Mouse (Mus musculus): ENCODE measurements around the gene D10Jhu81e. TPM values are rescaled to one million over a fixed set of nuclear protein-coding genes. Genes with fewer than 3 reads are reported as not detected.

D10Jhu81e gene
- polyA plus RNA-seq, 1 experiment: 73.6 TPM

DNA sequence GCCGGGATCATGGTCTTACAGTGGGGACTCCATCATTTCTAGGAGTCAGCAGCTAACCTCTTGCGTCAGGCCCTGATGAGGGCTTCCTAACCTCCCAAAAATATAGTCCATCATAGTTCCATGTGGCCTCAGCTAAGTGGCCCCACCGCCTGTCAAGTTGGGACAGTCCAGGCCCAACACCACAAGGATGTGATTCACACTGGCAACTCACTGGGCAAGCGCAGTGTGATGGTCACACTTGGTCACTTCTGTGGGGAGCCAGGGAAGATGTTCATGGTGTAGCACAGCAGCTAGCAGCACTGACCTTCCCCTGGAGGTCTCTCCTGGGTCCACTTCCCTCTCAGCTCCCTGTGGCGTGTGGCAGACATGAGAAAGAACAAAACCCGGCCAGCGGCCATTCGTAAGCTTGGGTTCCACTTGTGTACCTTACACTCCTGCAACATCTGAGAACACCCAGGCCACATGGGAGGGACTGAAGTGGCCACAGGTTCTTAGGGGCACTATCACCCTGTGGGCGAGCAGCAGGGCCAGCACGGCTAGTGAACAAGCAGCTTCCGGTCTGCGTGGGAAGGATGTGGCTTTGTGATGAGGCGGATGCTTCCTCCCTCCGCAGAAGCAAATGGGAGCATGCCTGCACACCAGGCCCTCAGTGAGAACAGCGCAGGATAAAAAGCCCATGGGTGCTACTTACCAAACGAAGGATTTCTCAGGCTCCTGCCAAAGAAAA is 9.1 kb downstream of the D10Jhu81e start:
- no peaks in the 10 kb centered on the region for H3K27me3 ChIP-seq (ENCODE audit: control insufficient read depth, insufficient read depth, insufficient read length)
- no peak for TF ChIP-seq MYOD1 (IDR thresholded peaks at IDR 0.05; ENCODE audit: control insufficient read depth in 1 of 3, insufficient read length in 2 of 3, low read depth in 2 of 3)
- no peak for TF ChIP-seq REST (IDR thresholded peaks at IDR 0.05; ENCODE audit: insufficient read depth, insufficient read length)
- TF ChIP-seq POLR2AphosphoS2 (IDR thresholded peaks at IDR 0.05; ENCODE audit: insufficient read length, low read depth): no peak
- TF ChIP-seq CEBPB (IDR thresholded peaks at IDR 0.05; ENCODE audit: insufficient read depth, poor library complexity, severe bottlenecking): no peak
- no peak for TF ChIP-seq MYOG (IDR thresholded peaks at IDR 0.05; ENCODE audit: control insufficient read depth in 1 of 3, insufficient read depth in 1 of 3, insufficient read length in 2 of 3, low read depth in 2 of 3)
- no peak for TF ChIP-seq TCF3 (IDR thresholded peaks at IDR 0.05; ENCODE audit: insufficient read length, low read depth)
- no peak for TF ChIP-seq MAX (IDR thresholded peaks at IDR 0.05; ENCODE audit: low read depth)
- no peak for TF ChIP-seq USF1 (IDR thresholded peaks at IDR 0.05; ENCODE audit: low read depth)
- TF ChIP-seq POLR2A (IDR thresholded peaks at IDR 0.05; ENCODE audit: insufficient read length, low read depth): no peak
- TF ChIP-seq E2F4 (IDR thresholded peaks at IDR 0.05; ENCODE audit: insufficient read depth): no peak
- TF ChIP-seq SRF (IDR thresholded peaks at IDR 0.05; ENCODE audit: control insufficient read depth, insufficient read length, low read depth): no peak
- TF ChIP-seq TCF12 (IDR thresholded peaks at IDR 0.05; ENCODE audit: insufficient read depth, poor library complexity, severe bottlenecking): no peak
- H3ac ChIP-seq (ENCODE audit: control insufficient read depth, insufficient read length): no peak overlapping the region
- peaks cover 4% of the 10 kb centered on the region for H3K36me3 ChIP-seq (ENCODE audit: control insufficient read depth, insufficient read depth)
- no peaks in the 10 kb centered on the region for H3K79me2 ChIP-seq (ENCODE audit: control insufficient read depth, insufficient read depth)
- no peak overlapping the region for H3K4me2 ChIP-seq (ENCODE audit: low read depth)
- H3K4me3 ChIP-seq: no peak overlapping the region

DNA sequence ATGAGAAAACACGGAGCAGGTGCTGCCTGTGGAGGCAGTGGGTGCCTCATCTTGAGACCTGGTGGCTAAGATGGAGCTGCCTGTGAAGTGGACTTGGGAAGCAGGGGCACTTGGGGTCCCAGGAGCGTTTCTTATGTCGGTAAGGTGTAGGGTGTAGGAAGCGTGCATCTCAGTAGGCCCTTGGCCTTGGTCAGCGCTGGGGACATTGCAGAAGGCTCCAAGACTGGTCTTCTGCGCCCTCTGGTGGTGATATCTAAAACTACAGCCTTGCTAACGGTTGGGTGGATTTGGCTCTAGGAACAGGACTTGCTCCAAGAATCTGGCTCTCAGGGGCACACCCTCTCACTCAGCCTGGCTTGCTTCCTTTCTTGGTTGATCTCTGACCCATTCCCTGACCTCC is 9.7 kb downstream of the D10Jhu81e start:
- TF ChIP-seq POLR2AphosphoS2 (IDR thresholded peaks at IDR 0.05; ENCODE audit: insufficient read length, low read depth) (peak; percentile 67), TCF12 (IDR thresholded peaks at IDR 0.05; ENCODE audit: insufficient read depth, poor library complexity, severe bottlenecking) (no peak)
- H3K79me2 ChIP-seq (ENCODE audit: control insufficient read depth, insufficient read depth): no peaks in the 10 kb centered on the region
- no peak overlapping the region for H3K4me2 ChIP-seq (ENCODE audit: low read depth)
- no peaks in the 10 kb centered on the region for H3K27me3 ChIP-seq (ENCODE audit: control insufficient read depth, insufficient read depth, insufficient read length)
- peaks cover 4% of the 10 kb centered on the region for H3K36me3 ChIP-seq (ENCODE audit: control insufficient read depth, insufficient read depth)
- no peak overlapping the region for H3K4me3 ChIP-seq
- no peak overlapping the region for H3ac ChIP-seq (ENCODE audit: control insufficient read depth, insufficient read length)

DNA sequence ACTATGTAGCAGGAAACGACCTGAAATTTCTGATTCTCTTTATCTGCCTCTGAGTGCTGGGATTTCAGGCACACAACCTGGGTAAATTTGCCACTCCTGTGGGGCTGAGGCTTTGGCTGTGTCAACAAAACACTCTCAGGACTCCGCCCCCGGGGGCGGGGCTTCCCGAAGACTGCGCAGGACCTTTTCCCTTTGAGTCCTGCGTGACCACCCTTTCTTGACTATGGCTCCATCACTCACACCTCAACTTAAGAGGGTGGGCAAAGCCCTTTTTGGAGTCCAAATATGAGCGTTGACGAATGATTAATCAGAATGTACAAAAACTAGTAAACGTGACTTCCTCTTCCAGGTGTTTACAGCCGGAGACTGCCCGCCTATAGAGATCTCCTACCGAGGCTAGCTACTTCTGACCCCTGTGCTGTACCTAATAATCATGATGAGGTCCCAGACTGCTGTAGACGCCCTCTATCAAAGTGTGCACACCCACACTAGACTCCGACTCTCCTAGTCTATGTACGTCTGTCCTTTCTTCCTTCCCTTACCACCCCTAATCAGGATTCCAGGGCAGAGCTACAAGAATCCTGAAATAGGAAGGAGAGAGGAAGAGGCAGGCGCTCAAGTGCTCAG is 10.2 kb downstream of the D10Jhu81e start:
- Histone ChIP-seq H3K4me2 (ENCODE audit: low read depth) (no peak overlapping the region), H3ac (ENCODE audit: control insufficient read depth, insufficient read length) (no peak overlapping the region), H3K4me3 (no peak overlapping the region), H3K79me2 (ENCODE audit: control insufficient read depth, insufficient read depth) (no peaks in the 10 kb centered on the region), H3K27me3 (ENCODE audit: control insufficient read depth, insufficient read depth, insufficient read length) (no peaks in the 10 kb centered on the region), H3K36me3 (ENCODE audit: control insufficient read depth, insufficient read depth) (peaks cover 4% of the 10 kb centered on the region)
- no peak for TF ChIP-seq REST (IDR thresholded peaks at IDR 0.05; ENCODE audit: insufficient read depth, insufficient read length)
- TF ChIP-seq MYOG (IDR thresholded peaks at IDR 0.05; ENCODE audit: control insufficient read depth in 1 of 3, insufficient read depth in 1 of 3, insufficient read length in 2 of 3, low read depth in 2 of 3): no peak
- no peak for TF ChIP-seq E2F4 (IDR thresholded peaks at IDR 0.05; ENCODE audit: insufficient read depth)
- TF ChIP-seq POLR2A (IDR thresholded peaks at IDR 0.05; ENCODE audit: insufficient read length, low read depth): no peak

DNA sequence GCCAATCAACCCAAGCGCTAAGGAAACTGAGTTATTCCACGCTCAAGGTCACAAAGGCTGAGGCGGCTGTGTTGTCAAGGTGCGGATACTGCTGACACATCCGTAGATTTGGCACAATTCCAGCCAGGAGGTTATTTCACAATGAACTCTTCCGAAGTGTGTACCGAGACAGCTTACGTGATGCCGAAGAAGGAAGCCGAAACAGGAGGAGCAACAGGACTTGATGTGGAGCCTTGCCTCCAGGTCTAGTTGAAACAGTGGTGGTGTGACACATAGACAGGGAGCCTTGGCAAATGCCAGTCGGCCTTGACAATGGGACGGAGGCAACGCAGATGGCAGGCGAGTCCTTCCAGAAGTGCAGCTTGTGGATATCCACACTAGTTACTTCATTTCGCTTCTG is 11.5 kb downstream of the D10Jhu81e start:
- peaks cover 8% of the 10 kb centered on the region for H3K27me3 ChIP-seq (ENCODE audit: control insufficient read depth, insufficient read depth, insufficient read length)
- TF ChIP-seq TCF3 (IDR thresholded peaks at IDR 0.05; ENCODE audit: insufficient read length, low read depth) (no peak), REST (IDR thresholded peaks at IDR 0.05; ENCODE audit: insufficient read depth, insufficient read length) (no peak), MAX (IDR thresholded peaks at IDR 0.05; ENCODE audit: low read depth) (no peak), POLR2A (IDR thresholded peaks at IDR 0.05; ENCODE audit: insufficient read length, low read depth) (no peak), MYOD1 (IDR thresholded peaks at IDR 0.05; ENCODE audit: control insufficient read depth in 1 of 3, insufficient read length in 2 of 3, low read depth in 2 of 3) (no peak), MYOG (IDR thresholded peaks at IDR 0.05; ENCODE audit: control insufficient read depth in 1 of 3, insufficient read depth in 1 of 3, insufficient read length in 2 of 3, low read depth in 2 of 3) (no peak), POLR2AphosphoS2 (IDR thresholded peaks at IDR 0.05; ENCODE audit: insufficient read length, low read depth) (no peak), TCF12 (IDR thresholded peaks at IDR 0.05; ENCODE audit: insufficient read depth, poor library complexity, severe bottlenecking) (no peak), USF1 (IDR thresholded peaks at IDR 0.05; ENCODE audit: low read depth) (no peak)
- no peak overlapping the region for H3K4me3 ChIP-seq
- no peak overlapping the region for H3K4me2 ChIP-seq (ENCODE audit: low read depth)
- no peaks in the 10 kb centered on the region for H3K36me3 ChIP-seq (ENCODE audit: control insufficient read depth, insufficient read depth)
- H3K79me2 ChIP-seq (ENCODE audit: control insufficient read depth, insufficient read depth): no peaks in the 10 kb centered on the region
- no peak overlapping the region for H3ac ChIP-seq (ENCODE audit: control insufficient read depth, insufficient read length)

DNA sequence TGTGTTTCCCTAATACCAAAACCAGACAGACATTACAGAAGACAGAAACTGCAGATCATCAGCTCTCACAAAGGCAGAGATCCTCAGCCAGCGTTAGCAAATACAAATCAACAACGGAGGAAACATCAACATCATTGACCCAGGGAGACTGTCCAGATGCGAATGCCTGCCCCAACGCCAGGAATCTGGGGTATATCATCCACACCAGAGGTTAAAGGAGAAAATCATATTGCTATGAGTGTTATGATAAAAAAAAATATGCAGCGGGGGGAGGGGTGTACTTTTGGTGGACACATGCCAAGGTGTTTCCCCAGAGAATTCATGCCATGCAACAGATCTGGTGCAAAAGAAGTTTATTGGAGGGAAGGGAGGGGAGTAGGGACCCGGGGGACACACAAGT is 12.7 kb downstream of the D10Jhu81e start:
- peaks cover 11% of the 10 kb centered on the region for H3K27me3 ChIP-seq (ENCODE audit: control insufficient read depth, insufficient read depth, insufficient read length)
- H3K79me2 ChIP-seq (ENCODE audit: control insufficient read depth, insufficient read depth): no peaks in the 10 kb centered on the region
- H3ac ChIP-seq (ENCODE audit: control insufficient read depth, insufficient read length): no peak overlapping the region
- H3K36me3 ChIP-seq (ENCODE audit: control insufficient read depth, insufficient read depth): no peaks in the 10 kb centered on the region
- H3K4me2 ChIP-seq (ENCODE audit: low read depth): no peak overlapping the region
- TF ChIP-seq CEBPB (IDR thresholded peaks at IDR 0.05; ENCODE audit: insufficient read depth, poor library complexity, severe bottlenecking) (no peak), USF1 (IDR thresholded peaks at IDR 0.05; ENCODE audit: low read depth) (no peak), TCF12 (IDR thresholded peaks at IDR 0.05; ENCODE audit: insufficient read depth, poor library complexity, severe bottlenecking) (no peak), E2F4 (IDR thresholded peaks at IDR 0.05; ENCODE audit: insufficient read depth) (no peak), POLR2AphosphoS2 (IDR thresholded peaks at IDR 0.05; ENCODE audit: insufficient read length, low read depth) (no peak), TCF3 (IDR thresholded peaks at IDR 0.05; ENCODE audit: insufficient read length, low read depth) (no peak), MYOG (IDR thresholded peaks at IDR 0.05; ENCODE audit: control insufficient read depth in 1 of 3, insufficient read depth in 1 of 3, insufficient read length in 2 of 3, low read depth in 2 of 3) (no peak), MAX (IDR thresholded peaks at IDR 0.05; ENCODE audit: low read depth) (no peak), SRF (IDR thresholded peaks at IDR 0.05; ENCODE audit: control insufficient read depth, insufficient read length, low read depth) (no peak), REST (IDR thresholded peaks at IDR 0.05; ENCODE audit: insufficient read depth, insufficient read length) (no peak), POLR2A (IDR thresholded peaks at IDR 0.05; ENCODE audit: insufficient read length, low read depth) (no peak), MYOD1 (IDR thresholded peaks at IDR 0.05; ENCODE audit: control insufficient read depth in 1 of 3, insufficient read length in 2 of 3, low read depth in 2 of 3) (no peak)
- H3K4me3 ChIP-seq: no peak overlapping the region
